ENCODE assay signal across 8 mouse cellular contexts in genomic region chr1:164250391-164251150, GRCm38 (mm10). TPM values are rescaled to one million over a fixed set of nuclear protein-coding genes. Genes with fewer than 3 reads are reported as not detected.
DNase-seq lines count a peak whose midpoint lies in the region; ATAC-seq and TF ChIP-seq lines count a peak whose summit lies in the region.

No protein-coding gene starts in this region.

- H3K4me2 ChIP-seq in hindbrain, embryonic 11.5 days (replicated peaks; ENCODE audit: low read depth, low read length): peak overlapping the region; percentile 78
- peak overlapping the region; percentile 93 for H3K4me2 ChIP-seq in liver, embryonic 16.5 days (ENCODE audit: low read depth, low read length)

- H3K27me3 ChIP-seq in kidney, adult 2 months (replicated peaks; ENCODE audit: control insufficient read depth, insufficient read depth, low read length): no peaks in the 10 kb centered on the region
- H3K27me3 ChIP-seq in hindbrain, embryonic 11.5 days (ENCODE audit: control insufficient read depth, insufficient read depth, low read length): no peaks in the 10 kb centered on the region
- H3K27me3 ChIP-seq in liver, embryonic 16.5 days (ENCODE audit: control insufficient read depth, insufficient read depth, low read depth, low read length): no peaks in the 10 kb centered on the region

- peak overlapping the region; percentile 43; the same call in 1 of the 2 replicates for H3K27ac ChIP-seq in kidney, adult 2 months (ENCODE audit: insufficient read depth, low read depth, low read length)
- no peak overlapping the region for H3K27ac ChIP-seq in bone marrow macrophage, adult 2 months (ENCODE audit: insufficient read depth, low read depth, low read length)
- no peak overlapping the region for H3K27ac ChIP-seq in hindbrain, embryonic 11.5 days (ENCODE audit: low read depth, low read length)
- peak overlapping the region; percentile 46; the same call in 1 of the 2 replicates for H3K27ac ChIP-seq in liver, embryonic 16.5 days (ENCODE audit: low read length)

- no peaks in the 10 kb centered on the region for H3K9me3 ChIP-seq in hindbrain, embryonic 11.5 days (ENCODE audit: control insufficient read depth, low read length)
- H3K9me3 ChIP-seq in liver, embryonic 16.5 days (replicated peaks; ENCODE audit: control insufficient read depth, low read length): no peaks in the 10 kb centered on the region

- H3K9ac ChIP-seq in hindbrain, embryonic 11.5 days (ENCODE audit: low read depth, low read length): no peak overlapping the region
- peak overlapping the region; percentile 90 for H3K9ac ChIP-seq in liver, embryonic 16.5 days (ENCODE audit: low read depth, low read length)

- ATAC-seq in hindbrain, embryonic 11.5 days (ENCODE audit: low FRiP score): no peak
- ATAC-seq in liver, embryonic 16.5 days (ENCODE audit: low read depth): no peak
- no peak for ATAC-seq in inflammation-experienced regulatory T-cells, adult 6 months

- 43% methylated on average over 8 of the region's 8 CpGs for WGBS in kidney, adult 2 months
- 51% methylated on average over 8 of the region's 8 CpGs for WGBS in hindbrain, embryonic 11.5 days
- WGBS in liver, embryonic 16.5 days (ENCODE audit: insufficient replicate concordance): 45% methylated on average over 8 of the region's 8 CpGs

- H3K36me3 ChIP-seq in kidney, adult 2 months (ENCODE audit: control insufficient read depth, insufficient read depth, low read length): no peaks in the 10 kb centered on the region
- no peaks in the 10 kb centered on the region for H3K36me3 ChIP-seq in hindbrain, embryonic 11.5 days (ENCODE audit: control insufficient read depth, insufficient read depth, low read length)
- no peaks in the 10 kb centered on the region for H3K36me3 ChIP-seq in liver, embryonic 16.5 days (ENCODE audit: control insufficient read depth, insufficient read depth)

- TF ChIP-seq POLR2A in kidney, adult 2 months (IDR thresholded peaks at IDR 0.05; ENCODE audit: low read depth, low read length): no peak
- TF ChIP-seq POLR2A in bone marrow macrophage, adult 2 months (IDR thresholded peaks at IDR 0.05; ENCODE audit: borderline replicate concordance, low read depth, low read length): no peak

- peaks cover 21% of the 10 kb centered on the region for H3K4me1 ChIP-seq in kidney, adult 2 months (ENCODE audit: control insufficient read depth, insufficient read depth, low read length)
- peaks cover 12% of the 10 kb centered on the region for H3K4me1 ChIP-seq in bone marrow macrophage, adult 2 months (ENCODE audit: control insufficient read depth, insufficient read depth, low read length)
- H3K4me1 ChIP-seq in hindbrain, embryonic 11.5 days (replicated peaks; ENCODE audit: control insufficient read depth, insufficient read depth, low read length): peaks cover 6% of the 10 kb centered on the region; the same call in 1 of the 2 replicates
- H3K4me1 ChIP-seq in liver, embryonic 16.5 days (ENCODE audit: control insufficient read depth, low read depth, low read length): peaks cover 38% of the 10 kb centered on the region

- DNase-seq in kidney, adult 2 months: peak; percentile 24
- no peak for DNase-seq in kidney, postnatal 25 days
- DNase-seq in hindbrain, embryonic 11.5 days (ENCODE audit: low spot score): no peak
- DNase-seq in ovary, postnatal 10 days (ENCODE audit: low spot score): no peak
- no peak for DNase-seq in spleen, postnatal 4 days (ENCODE audit: low spot score in 2 of 2)

- H3K4me3 ChIP-seq in kidney, adult 2 months (ENCODE audit: insufficient read depth, low read depth, low read length): peak overlapping the region; percentile 93
- peak overlapping the region; percentile 97 for H3K4me3 ChIP-seq in bone marrow macrophage, adult 2 months (ENCODE audit: insufficient read depth, low read length)
- peak overlapping the region; percentile 69; the same call in 1 of the 2 replicates for H3K4me3 ChIP-seq in hindbrain, embryonic 11.5 days (ENCODE audit: low read depth, low read length)
- H3K4me3 ChIP-seq in liver, embryonic 16.5 days (ENCODE audit: low read depth, low read length): peak overlapping the region; percentile 84

- no peak for TF ChIP-seq CTCF in kidney, adult 2 months (conservative IDR thresholded peaks at IDR 0.05; ENCODE audit: insufficient read depth, insufficient read length, low read depth, low read length)
- no peak for TF ChIP-seq CTCF in bone marrow macrophage, adult 2 months (IDR thresholded peaks at IDR 0.05; ENCODE audit: low read depth, low read length)

RNA-seq across cellular contexts. Expression of gene Slc19a2, which starts 1.7 kb away (rescaled TPM):
- polyA plus RNA-seq in kidney, adult 2 months (2012; rRNA removed): 11.2 and 12.8 TPM in 2 replicates
- 6.7 and 7.3 TPM in 2 replicates for polyA plus RNA-seq in bone marrow macrophage, adult 2 months (2012; ENCODE audit: insufficient read depth, insufficient read length, missing spikeins)
- polyA plus RNA-seq in hindbrain, embryonic 11.5 days (2014; fragmentation: Nextera tagmentation; extraction: Ambion mirVana): 9.2 and 9.4 TPM in 2 replicates
- polyA plus RNA-seq in liver, embryonic 16.5 days (2015; fragmentation: Nextera tagmentation; extraction: Ambion mirVana): 28.4 and 32.5 TPM in 2 replicates
- 1 to 10 TPM; 1.3 to 2.1 (median 1.6) TPM for polyA plus RNA-seq in inflammation-experienced regulatory T-cells, adult 6 months (2017; shearing (Covaris generic))

RNA-seq across cellular contexts. Expression of gene Ccdc181, which starts 24.8 kb away (rescaled TPM):
- 6.7 and 8.8 TPM in 2 replicates for polyA plus RNA-seq in kidney, adult 2 months (2012; rRNA removed)
- 10.2 and 11.1 TPM in 2 replicates for polyA plus RNA-seq in bone marrow macrophage, adult 2 months (2012; ENCODE audit: insufficient read depth, insufficient read length, missing spikeins)
- 16.3 and 18.1 TPM in 2 replicates for polyA plus RNA-seq in hindbrain, embryonic 11.5 days (2014; fragmentation: Nextera tagmentation; extraction: Ambion mirVana)
- polyA plus RNA-seq in liver, embryonic 16.5 days (2015; fragmentation: Nextera tagmentation; extraction: Ambion mirVana): 2.1 and 2.6 TPM in 2 replicates
- polyA plus RNA-seq in inflammation-experienced regulatory T-cells, adult 6 months (2017; shearing (Covaris generic)): 10 to 100 TPM in 2 of 3 experiments, 1 to 10 TPM in 1; 8.4 to 11.3 (median 10.6) TPM

RNA-seq across cellular contexts. Expression of gene Nme7, which starts 53.4 kb away (rescaled TPM):
- 12.8 and 14.8 TPM in 2 replicates for polyA plus RNA-seq in kidney, adult 2 months (2012; rRNA removed)
- 15.7 and 16.0 TPM in 2 replicates for polyA plus RNA-seq in bone marrow macrophage, adult 2 months (2012; ENCODE audit: insufficient read depth, insufficient read length, missing spikeins)
- polyA plus RNA-seq in hindbrain, embryonic 11.5 days (2014; fragmentation: Nextera tagmentation; extraction: Ambion mirVana): 30.4 and 32.8 TPM in 2 replicates
- 8.5 and 9.4 TPM in 2 replicates for polyA plus RNA-seq in liver, embryonic 16.5 days (2015; fragmentation: Nextera tagmentation; extraction: Ambion mirVana)
- 10 to 100 TPM; 11.5 to 19.0 (median 12.5) TPM for polyA plus RNA-seq in inflammation-experienced regulatory T-cells, adult 6 months (2017; shearing (Covaris generic))

RNA-seq across cellular contexts. Expression of gene Blzf1, which starts 56.7 kb away (rescaled TPM):
- polyA plus RNA-seq in kidney, adult 2 months (2012; rRNA removed): 5.4 and 6.0 TPM in 2 replicates
- polyA plus RNA-seq in bone marrow macrophage, adult 2 months (2012; ENCODE audit: insufficient read depth, insufficient read length, missing spikeins): 11.0 and 11.2 TPM in 2 replicates
- 28.8 and 30.8 TPM in 2 replicates for polyA plus RNA-seq in hindbrain, embryonic 11.5 days (2014; fragmentation: Nextera tagmentation; extraction: Ambion mirVana)
- 8.8 and 9.1 TPM in 2 replicates for polyA plus RNA-seq in liver, embryonic 16.5 days (2015; fragmentation: Nextera tagmentation; extraction: Ambion mirVana)
- polyA plus RNA-seq in inflammation-experienced regulatory T-cells, adult 6 months (2017; shearing (Covaris generic)): 10 to 100 TPM; 22.7 to 24.3 (median 23.1) TPM

Comparison
In these comparisons a context has a peak if more than half of its experiments do, and no peak if none do; other contexts are left out.
1. H3K27ac ChIP-seq: peak in kidney, adult 2 months (single experiment) and liver, embryonic 16.5 days (single experiment); none in bone marrow macrophage, adult 2 months (single experiment) and hindbrain, embryonic 11.5 days (single experiment).
2. Peak in every context shown above with its lines, with median percentiles within 50 percentile points of each other: H3K4me3 ChIP-seq.